Mouse (Mus musculus) heart, embryonic 16.5 days (tissue): ENCODE data around the gene Plxnb2. TPM values are rescaled to one million over a fixed set of nuclear protein-coding genes. Genes with fewer than 3 reads are reported as not detected.
A peak's percentile ranks its signal among the peaks of the same experiment; 100 is the strongest.

ENCODE experiments used
- ATAC-seq: fragments of 200-750 bp; cut with Nextera tagmentation; replicated peaks from 2 replicates; pipeline ENCODE4 v1.8.0; 2017; ENCODE audit warnings: moderate number of reproducible peaks; ENCODE audit not compliant: insufficient read depth, low FRiP score; ENCODE audit errors: extremely low read depth
- H3K27ac ChIP-seq: fragments of 300-500 bp; sonication (generic); 2 replicates; pipeline ENCODE4 v1.5.1; 2014; ENCODE audit warnings: mild to moderate bottlenecking, low read length, control low read depth, moderate library complexity
- H3K27me3 ChIP-seq: fragments of 300-500 bp; sonication (generic); 2 replicates; pipeline ENCODE4 v1.6.1; 2014; ENCODE audit warnings: low read length, mixed read lengths; ENCODE audit not compliant: control insufficient read depth, insufficient read depth
- H3K36me3 ChIP-seq: fragments of 300-500 bp; sonication (generic); 2 replicates; pipeline ENCODE4 v1.6.1; 2014; ENCODE audit not compliant: control insufficient read depth, insufficient read depth
- H3K4me1 ChIP-seq: fragments of 300-500 bp; sonication (generic); 2 replicates; pipeline ENCODE4 v1.6.1; 2014; ENCODE audit warnings: low read length, mixed read lengths; ENCODE audit not compliant: control insufficient read depth, insufficient read depth
- H3K4me2 ChIP-seq: fragments of 300-500 bp; sonication (generic); 2 replicates; pipeline ENCODE4 v1.6.1; 2014; ENCODE audit warnings: low read depth, mild to moderate bottlenecking, control low read depth, low read length
- H3K4me3 ChIP-seq: fragments of 300-500 bp; sonication (generic); 2 replicates; pipeline ENCODE4 v1.5.1; 2014; ENCODE audit warnings: mild to moderate bottlenecking, control low read depth, low read length
- H3K9ac ChIP-seq: fragments of 300-500 bp; sonication (generic); 2 replicates; pipeline ENCODE4 v1.6.1; 2014; ENCODE audit warnings: low read length, control low read depth
- H3K9me3 ChIP-seq: fragments of 300-500 bp; sonication (generic); replicated peaks from 2 replicates; pipeline ENCODE4 v1.6.1; 2016; ENCODE audit warnings: low read length; ENCODE audit not compliant: control insufficient read depth
- WGBS: fragments of 180-500 bp; shearing (Covaris S2); extraction: QIAGEN DNeasy Blood & Tissue Kit; methylation state at CpG from one replicate; pipeline ENCODE4 v1.1.7; 2014; 5-methylcytosine and 5-hydroxymethylcytosine counted together
- polyA plus RNA-seq: library from polyadenylated mRNA; unstranded; fragments of >200 nt; fragmentation: Nextera tagmentation; extraction: Ambion mirVana; gene quantifications from 2 replicates; pipeline ENCODE4 v1.2.1, GENCODE M21; 2015

Gene Plxnb2
- polyA plus RNA-seq, 1 experiment from 2014 or later: 91.8 TPM

GRCm38 (mm10) chr15:89169431-89169830 is 11.2 kb downstream of the Plxnb2 start:
- ATAC-seq: peak; percentile 87
- WGBS: 12% methylated on average over 10 of the region's 10 CpGs
- peaks cover 37% of the 10 kb centered on the region for H3K36me3 ChIP-seq
- H3K4me3 ChIP-seq: peak overlapping the region; percentile 42
- no peaks in the 10 kb centered on the region for H3K27me3 ChIP-seq
- peak overlapping the region; percentile 96 for H3K27ac ChIP-seq
- peak overlapping the region; percentile 64 for H3K4me2 ChIP-seq
- H3K9me3 ChIP-seq: no peaks in the 10 kb centered on the region
- H3K4me1 ChIP-seq: peaks cover 60% of the 10 kb centered on the region
- H3K9ac ChIP-seq: peak overlapping the region; percentile 72

DNA sequence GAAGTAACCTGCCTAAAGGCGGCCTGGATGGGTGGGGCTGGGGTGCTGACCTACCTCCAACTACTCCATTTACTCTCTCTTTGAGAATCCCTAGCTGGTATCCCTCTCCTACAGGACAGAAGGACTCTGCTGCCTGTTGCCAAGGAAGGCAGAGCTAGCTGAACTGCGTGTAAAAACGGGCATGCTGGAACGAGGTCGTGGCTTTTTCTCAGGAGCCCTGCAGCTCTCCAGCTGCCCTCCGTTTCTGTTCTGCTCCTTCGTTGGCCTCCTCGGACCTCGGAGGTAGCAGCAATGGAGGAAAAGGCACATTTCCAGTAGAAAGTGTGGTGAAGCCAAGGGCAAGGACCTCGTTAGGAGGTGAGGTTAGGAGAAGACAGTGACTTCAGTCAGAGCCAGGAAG is 11.7 kb downstream of the Plxnb2 start:
- peak overlapping the region; percentile 42 for H3K4me3 ChIP-seq
- no peak for ATAC-seq
- peak overlapping the region; percentile 96 for H3K27ac ChIP-seq
- no peaks in the 10 kb centered on the region for H3K27me3 ChIP-seq
- H3K9me3 ChIP-seq: no peaks in the 10 kb centered on the region
- peak overlapping the region; percentile 64 for H3K4me2 ChIP-seq
- 28% methylated on average over 10 of the region's 10 CpGs for WGBS
- H3K36me3 ChIP-seq: peaks cover 42% of the 10 kb centered on the region
- H3K4me1 ChIP-seq: peaks cover 55% of the 10 kb centered on the region
- peak overlapping the region; percentile 72 for H3K9ac ChIP-seq

DNA sequence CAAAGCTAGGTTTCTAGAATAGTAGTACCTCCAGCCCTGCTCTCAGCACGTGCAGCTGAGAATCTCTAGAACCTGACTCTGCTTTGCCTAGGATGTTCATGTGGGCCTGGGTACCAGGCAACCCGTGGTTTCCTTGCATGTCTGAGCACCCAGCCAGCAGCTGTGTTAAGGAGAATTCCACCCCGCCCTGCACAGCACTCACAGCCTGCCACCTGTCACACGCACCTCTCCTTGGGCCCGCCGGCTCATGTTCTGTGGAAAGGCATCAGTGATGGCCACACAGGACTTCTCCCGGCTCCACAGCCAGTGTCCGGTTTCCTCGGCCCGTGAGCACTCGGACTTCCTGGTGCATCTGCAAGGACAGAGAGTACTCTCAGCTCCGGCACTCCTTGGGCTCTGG is 15.1 kb downstream of the Plxnb2 start:
- Histone ChIP-seq H3K4me3 (no peak overlapping the region), H3K36me3 (peaks cover 74% of the 10 kb centered on the region), H3K27ac (no peak overlapping the region), H3K9ac (no peak overlapping the region), H3K27me3 (no peaks in the 10 kb centered on the region), H3K4me2 (no peak overlapping the region), H3K4me1 (peaks cover 24% of the 10 kb centered on the region), H3K9me3 (no peaks in the 10 kb centered on the region)
- 91% methylated on average over 12 of the region's 12 CpGs for WGBS
- no peak for ATAC-seq

DNA sequence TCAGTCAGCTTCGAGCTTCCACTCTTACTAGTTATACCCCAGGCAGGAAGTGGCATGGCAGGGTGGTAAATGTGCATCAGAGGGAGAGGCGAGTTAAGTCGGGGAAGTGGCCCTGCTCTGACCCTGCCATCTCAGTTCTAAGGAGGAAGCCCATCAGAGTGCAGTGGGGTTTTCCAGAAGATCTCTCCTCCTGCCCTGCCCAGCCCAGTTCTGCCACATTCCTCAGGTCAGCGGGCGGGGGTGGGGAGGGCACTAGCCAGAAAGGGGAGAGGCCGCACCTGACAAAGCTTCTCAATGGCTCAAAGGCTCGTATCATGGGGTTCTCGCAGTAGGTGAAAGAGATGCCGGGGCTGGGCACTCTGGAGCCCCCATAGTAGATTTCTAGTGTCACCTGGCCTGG is 19.2 kb downstream of the Plxnb2 start:
- no peak for ATAC-seq
- no peaks in the 10 kb centered on the region for H3K27me3 ChIP-seq
- no peak overlapping the region for H3K27ac ChIP-seq
- H3K4me1 ChIP-seq: peaks cover 3% of the 10 kb centered on the region; the same call in 1 of the 2 replicates
- WGBS: 80% methylated on average over 9 of the region's 9 CpGs
- no peak overlapping the region for H3K9ac ChIP-seq
- no peaks in the 10 kb centered on the region for H3K9me3 ChIP-seq
- H3K4me2 ChIP-seq: no peak overlapping the region
- H3K4me3 ChIP-seq: no peak overlapping the region
- peaks cover 93% of the 10 kb centered on the region for H3K36me3 ChIP-seq

DNA sequence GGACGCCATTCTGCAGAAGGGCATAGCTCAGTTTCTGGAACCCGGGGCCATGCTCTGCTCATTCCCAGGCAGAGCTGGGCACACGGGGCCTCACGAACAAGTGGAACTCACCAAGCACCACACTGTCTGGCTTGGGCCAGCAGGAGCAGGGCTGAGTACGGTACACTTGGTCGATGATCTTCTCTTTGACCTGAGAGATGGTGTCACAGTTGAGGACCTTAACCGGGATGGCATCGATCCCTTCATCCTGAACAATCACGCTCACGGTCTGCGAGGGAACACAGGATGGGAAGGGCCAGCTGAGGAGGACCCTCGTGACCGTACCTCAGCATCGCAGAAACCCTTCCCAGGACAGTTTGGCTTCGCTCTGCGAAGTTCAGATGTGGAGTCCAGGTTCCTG is 22.1 kb downstream of the Plxnb2 start:
- Histone ChIP-seq H3K27ac (no peak overlapping the region), H3K9ac (no peak overlapping the region), H3K36me3 (peaks cover 87% of the 10 kb centered on the region), H3K4me1 (peaks cover 3% of the 10 kb centered on the region; the same call in 1 of the 2 replicates), H3K4me2 (no peak overlapping the region), H3K27me3 (no peaks in the 10 kb centered on the region), H3K4me3 (no peak overlapping the region), H3K9me3 (no peaks in the 10 kb centered on the region)
- 92% methylated on average over 16 of the region's 16 CpGs for WGBS
- ATAC-seq: no peak

DNA sequence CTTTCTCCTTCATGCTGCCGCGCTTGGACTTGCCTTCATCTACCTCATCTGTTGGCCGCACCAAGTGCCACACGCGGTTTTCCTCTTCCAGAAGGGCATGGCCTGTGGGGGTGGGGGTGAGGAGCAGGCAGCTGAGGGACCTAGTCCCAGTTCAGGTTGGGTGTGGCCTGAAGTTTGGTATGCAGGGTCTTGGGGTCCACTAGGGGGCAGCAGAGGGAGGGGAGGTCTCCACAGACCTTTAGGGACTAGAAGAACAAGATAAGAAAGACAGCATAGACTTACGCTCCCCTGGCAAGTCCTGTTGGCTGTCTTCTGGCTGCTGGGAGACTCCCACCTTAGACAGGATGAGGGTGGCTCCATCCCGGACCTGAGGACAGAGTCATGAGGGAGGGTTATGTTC is 22.6 kb downstream of the Plxnb2 start:
- Histone ChIP-seq H3K27me3 (no peaks in the 10 kb centered on the region), H3K4me2 (no peak overlapping the region), H3K9me3 (no peaks in the 10 kb centered on the region), H3K4me3 (no peak overlapping the region), H3K27ac (no peak overlapping the region), H3K36me3 (peaks cover 82% of the 10 kb centered on the region), H3K4me1 (peaks cover 3% of the 10 kb centered on the region; the same call in 1 of the 2 replicates), H3K9ac (no peak overlapping the region)
- ATAC-seq: no peak
- 57% methylated on average over 7 of the region's 7 CpGs for WGBS

GRCm38 (mm10) chr15:89152312-89152711 is 28.3 kb downstream of the Plxnb2 start:
- H3K9ac ChIP-seq: no peak overlapping the region
- H3K27me3 ChIP-seq: peaks cover 18% of the 10 kb centered on the region
- peaks cover 4% of the 10 kb centered on the region for H3K4me1 ChIP-seq
- no peak overlapping the region for H3K4me2 ChIP-seq
- H3K4me3 ChIP-seq: no peak overlapping the region
- no peaks in the 10 kb centered on the region for H3K9me3 ChIP-seq
- H3K36me3 ChIP-seq: peaks cover 29% of the 10 kb centered on the region
- H3K27ac ChIP-seq: no peak overlapping the region
- no peak for ATAC-seq

DNA sequence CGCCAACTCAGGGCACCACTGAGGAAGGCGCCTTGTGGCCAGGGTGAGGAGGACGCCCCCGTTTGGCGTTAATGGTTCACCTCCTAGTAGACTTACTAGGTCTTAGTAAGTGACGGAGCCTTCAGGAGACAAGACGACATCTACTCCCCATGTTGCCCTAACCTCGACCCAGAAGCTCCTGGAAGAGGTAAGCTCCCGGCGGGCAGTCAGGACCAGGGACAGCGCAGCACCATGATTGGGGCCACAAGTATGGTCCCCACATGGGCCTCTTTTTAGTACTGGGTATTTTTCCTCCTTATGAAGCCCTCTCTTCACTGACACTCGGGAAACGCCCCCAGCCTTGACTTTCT is 30.6 kb downstream of the Plxnb2 start:
- Histone ChIP-seq H3K4me3 (peak overlapping the region; percentile 78), H3K9ac (no peak overlapping the region), H3K27ac (no peak overlapping the region), H3K27me3 (peaks cover 40% of the 10 kb centered on the region), H3K36me3 (peaks cover 7% of the 10 kb centered on the region; the same call in 1 of the 2 replicates), H3K9me3 (no peaks in the 10 kb centered on the region), H3K4me1 (peaks cover 12% of the 10 kb centered on the region), H3K4me2 (peak overlapping the region; percentile 96)
- no peak for ATAC-seq
- WGBS: 3% methylated on average over 13 of the region's 13 CpGs

DNA sequence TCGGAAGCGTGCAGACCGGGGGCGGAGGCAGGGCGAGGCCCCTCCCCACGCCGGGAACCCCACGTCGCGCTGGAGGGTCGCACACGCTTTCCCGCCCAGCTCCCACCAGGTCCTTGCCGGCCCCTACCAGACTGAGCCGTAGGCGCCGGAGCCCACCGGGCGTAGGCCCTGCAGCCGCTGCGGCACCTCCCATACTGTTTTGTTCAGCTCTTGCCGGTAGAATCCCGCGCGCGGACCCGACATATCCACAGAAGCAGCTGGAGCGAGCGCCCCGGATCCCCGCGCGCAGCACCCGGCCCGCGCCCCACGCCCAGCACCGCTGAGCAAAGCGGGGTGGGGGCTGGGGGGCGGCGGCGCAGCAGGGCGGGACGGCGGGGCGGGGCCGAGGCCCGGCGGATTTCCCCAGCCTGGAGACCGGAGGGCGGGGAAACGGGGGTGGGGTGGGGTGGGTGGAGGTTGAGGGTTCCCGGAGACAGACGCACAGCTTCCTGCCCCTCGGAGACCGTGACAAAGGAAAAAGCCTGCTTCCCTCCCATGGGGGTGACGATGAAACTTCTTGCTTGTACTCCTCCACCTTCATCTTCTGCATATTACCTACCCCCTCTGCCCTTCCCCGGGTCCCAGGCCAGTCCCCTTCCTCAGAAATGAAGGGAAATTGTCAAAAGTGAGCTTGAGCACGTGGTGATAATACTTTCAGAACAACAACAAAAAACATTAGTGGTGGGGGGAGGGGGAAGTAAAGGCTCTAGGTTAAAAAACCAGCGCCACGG is 31.1 kb downstream of the Plxnb2 start, which contains the start of gene Mapk11:
TSS of gene Mapk11 (minus strand) at position 358 of the 770 bp plus-strand sequence.
- Histone ChIP-seq H3K9me3 (no peaks in the 10 kb centered on the region), H3K9ac (peak within 1 kb of the TSS; percentile 71), H3K4me3 (peak within 1 kb of the TSS; percentile 78), H3K36me3 (peaks cover 6% of the 10 kb centered on the region; the same call in 1 of the 2 replicates), H3K4me2 (peak within 1 kb of the TSS; percentile 96), H3K27ac (no peak within 1 kb of the TSS), H3K27me3 (peaks cover 41% of the 10 kb centered on the region), H3K4me1 (peaks cover 12% of the 10 kb centered on the region)
- under 1% methylated on average over 48 of the region's 61 CpGs for WGBS
- ATAC-seq: peak; percentile 66
